Mouse (Mus musculus) gastrocnemius, adult 18-20 months (tissue): Measurements from ENCODE around the gene Psme4. TPM values are rescaled to one million over a fixed set of nuclear protein-coding genes. Genes with fewer than 3 reads are reported as not detected.
A peak's percentile ranks its signal among the peaks of the same experiment; 100 is the strongest.
"Not testable (repeated sequence)": the region's sequence is repeated elsewhere in the genome, so short reads cannot be mapped to it uniquely, and the experiment has no call there.

Source experiments
- DNase-seq: peaks from one replicate; pipeline ENCODE4 v3.0.0; 2021; ENCODE audit warnings: low spot score
- long read RNA-seq, 2 experiments: library from polyadenylated mRNA; stranded (forward); transcript quantifications; one replicate each; pipeline ENCODE4 v2.0.0; 2021
- total RNA-seq, 2 experiments: library from RNA; stranded (reverse); gene quantifications; 2 replicates each; pipeline ENCODE4 v1.2.3; 2021

Gene Psme4
- total RNA-seq = 100 to 1,000 TPM; 159 to 160 TPM
- long read RNA-seq, experiment 1, full-length matches to known transcripts = 17 of 67 reads
- long read RNA-seq, experiment 1, partial matches to known transcripts = 42 of 67 reads
- long read RNA-seq, experiment 1, other reads (novel, unspliced or antisense) = 8 of 67 reads
- long read RNA-seq, experiment 2, full-length matches to known transcripts = 13 of 55 reads
- long read RNA-seq, experiment 2, partial matches to known transcripts = 39 of 55 reads
- long read RNA-seq, experiment 2, other reads (novel, unspliced or antisense) = 3 of 55 reads

DNA sequence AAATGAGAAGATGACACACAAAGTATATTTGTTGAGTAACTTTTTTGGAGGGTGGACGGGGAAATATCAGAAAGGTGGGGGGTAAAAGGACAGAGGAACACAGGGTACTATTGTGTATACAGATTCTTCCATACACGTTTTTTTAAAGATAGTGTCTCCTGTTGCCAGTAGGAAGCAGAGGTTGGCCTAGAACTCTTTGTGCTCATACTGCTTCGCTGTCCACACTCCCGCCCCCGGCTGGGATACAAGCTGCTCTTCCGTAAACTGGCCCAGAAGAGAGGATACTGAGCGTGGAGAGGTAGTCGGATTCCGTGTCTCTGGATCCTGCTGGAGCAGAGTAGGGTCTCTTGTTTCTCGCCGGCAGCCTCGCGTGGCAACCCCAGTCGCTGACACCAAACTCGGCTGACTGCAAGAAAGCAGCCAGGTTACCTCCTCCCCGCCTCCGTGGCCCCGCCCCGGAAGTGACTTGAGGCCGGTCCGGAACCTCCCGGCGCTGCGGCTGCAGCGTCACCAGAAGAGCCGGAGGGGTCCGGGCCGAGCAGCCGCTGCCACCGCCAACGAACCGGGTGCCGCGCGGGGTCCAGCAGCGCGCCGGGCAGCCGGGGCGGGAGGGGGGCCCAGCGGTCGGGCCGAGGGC lies at the start of gene Psme4:
Gene Psme4 (plus strand): TSS at position 460 of the 637 bp plus-strand sequence.
- peak; percentile 96 for DNase-seq

DNA sequence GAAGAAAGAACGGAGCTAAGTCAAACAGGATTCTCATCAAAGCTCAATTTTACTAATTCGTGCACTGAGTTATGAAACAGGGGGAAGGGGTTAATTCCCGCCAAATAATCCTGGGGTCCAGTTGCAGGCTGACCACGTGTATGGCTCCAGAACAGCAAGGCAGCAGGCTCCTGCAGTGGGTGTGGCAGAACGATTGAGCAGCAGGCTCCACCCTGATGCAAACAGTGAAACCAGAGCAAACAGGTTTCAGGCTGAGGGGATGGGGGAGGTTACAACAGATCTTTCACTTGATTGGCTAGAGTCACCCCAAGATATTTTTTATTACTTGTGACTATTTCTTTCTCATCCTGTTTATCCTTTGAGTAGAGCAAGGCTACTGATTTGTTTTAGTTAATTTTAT lies 48.1 kb upstream of the Psme4 start:
- no peak for DNase-seq

DNA sequence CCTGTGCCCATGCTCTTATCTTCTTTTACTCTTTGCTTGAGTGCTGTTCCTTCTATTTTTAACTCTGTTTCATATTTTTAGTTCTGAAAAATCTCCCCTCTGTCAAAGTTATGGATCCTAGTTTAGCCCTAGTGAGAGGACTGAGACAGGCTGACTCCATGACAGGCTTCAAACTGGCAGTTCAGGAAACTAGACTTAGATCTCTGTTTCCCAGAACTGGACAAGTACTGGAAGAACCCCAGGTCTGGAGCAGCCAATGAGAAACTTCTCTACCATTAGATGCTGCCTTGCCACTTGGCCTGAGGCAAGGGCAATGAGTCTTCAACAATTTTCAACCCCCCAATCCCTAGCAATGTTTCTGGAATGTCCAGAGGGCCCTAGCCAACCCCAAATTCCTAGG lies 40.8 kb upstream of the Psme4 start:
- DNase-seq = no peak

DNA sequence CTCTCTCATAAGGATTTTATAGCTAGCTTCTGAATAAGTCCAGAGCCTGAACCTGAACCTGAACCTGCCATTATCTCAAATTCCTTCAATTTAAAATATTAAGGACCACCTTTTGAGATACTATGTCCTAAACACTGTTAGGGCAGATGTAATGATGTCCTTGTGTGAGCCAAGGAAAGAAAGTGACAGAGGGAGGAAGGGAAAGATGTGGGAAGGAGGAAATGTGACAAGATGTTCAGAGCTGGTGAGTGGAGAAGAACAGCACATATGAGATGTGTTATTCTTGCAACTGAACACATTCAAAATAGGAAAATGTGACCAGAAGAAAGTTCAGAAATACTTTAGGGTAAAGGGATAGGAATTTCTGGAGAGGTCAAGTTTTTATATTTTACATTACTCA lies 38.1 kb upstream of the Psme4 start:
- DNase-seq = no peak

DNA sequence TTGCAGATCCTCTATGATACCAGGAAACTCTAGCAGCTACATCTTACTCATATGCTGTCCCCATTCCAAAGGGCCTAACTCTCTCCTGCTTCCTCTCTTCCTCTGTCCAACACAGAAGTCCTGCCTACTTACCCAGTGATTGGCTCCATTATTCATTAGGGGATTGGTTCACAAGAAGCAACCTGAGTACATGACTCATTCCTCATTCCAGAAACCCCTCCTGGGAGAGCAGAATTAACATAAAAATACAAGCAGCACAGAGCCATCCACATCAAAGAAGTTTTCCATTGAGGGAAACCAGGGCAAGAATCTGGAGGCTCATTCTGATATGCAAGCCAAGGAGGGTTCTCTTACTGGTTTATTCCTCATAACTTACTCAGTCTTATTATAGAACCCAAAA lies 27.5 kb upstream of the Psme4 start:
- no peak for DNase-seq

DNA sequence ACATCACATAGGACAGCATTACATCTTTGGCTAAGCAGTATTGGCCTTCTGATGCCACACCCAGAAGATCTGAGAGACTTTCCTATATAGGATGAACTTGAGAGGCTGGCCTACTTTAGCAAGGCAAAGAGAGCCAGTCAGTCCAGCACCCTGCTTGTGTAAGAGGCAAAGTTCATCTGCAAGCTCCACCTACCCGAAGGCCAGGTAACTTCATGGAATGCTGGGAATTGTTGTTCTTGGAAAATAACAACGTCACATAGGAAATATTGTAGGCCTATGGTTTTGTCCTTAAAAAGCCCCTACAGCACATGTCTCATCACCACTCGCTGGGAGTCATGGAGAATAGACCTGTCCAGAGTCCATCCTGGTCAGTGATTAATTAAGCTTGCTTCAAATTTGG lies 22.6 kb upstream of the Psme4 start:
- no peak for DNase-seq

DNA sequence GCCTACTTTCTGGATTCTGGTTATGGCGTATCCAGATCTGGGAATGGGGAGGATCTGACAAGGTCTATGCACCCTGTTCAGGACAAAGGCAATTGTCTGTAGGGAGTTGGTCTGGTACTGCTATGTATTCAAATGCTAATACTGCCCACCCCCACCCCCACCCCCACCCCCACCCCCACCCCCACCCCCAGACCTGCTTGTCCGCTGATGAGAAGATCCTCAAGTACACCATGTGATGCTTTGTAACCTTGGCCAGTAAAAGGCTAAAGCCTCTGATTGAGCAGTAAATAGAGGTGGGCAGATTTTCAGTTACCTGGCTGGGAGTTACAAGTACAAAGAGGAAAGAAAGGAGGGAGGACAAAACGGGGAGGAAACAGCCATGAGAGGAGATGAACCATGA lies 21.9 kb upstream of the Psme4 start:
- DNase-seq = no peak

DNA sequence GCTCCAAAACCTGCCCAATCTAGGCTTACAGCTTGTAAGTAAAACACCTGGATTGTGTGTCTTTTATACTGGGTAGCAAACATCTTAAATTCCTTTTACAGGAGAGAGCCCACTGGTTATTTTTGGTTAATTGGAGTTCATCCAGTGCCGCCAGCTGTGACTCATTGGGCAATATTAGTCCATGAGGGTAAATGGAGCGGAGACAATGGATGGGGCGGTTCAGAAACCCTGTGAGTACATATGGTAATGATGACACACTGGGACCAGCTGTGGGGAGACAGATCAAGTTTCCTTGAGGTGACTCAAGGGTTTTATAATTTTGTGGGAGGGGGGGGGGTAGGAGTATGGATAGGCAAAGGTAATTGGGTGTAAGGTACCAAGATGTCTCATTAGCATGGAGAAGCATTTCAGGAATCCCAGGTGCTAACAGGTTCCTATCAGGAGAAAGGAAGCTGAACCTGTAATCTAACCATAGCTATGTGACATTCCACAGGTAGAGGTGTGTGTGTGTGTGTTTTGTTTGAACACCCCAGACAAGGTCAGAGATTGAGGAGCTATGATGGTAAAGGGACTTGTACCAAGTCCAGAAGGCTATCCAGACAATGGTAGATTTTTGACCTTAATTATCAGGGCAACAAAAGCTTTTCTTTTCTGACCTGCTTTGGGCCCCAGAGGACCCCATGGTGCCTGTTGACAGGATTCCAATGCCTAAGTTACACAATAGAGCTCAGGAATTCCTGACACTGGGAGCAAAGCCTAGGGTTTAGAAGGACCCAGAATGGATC lies 21.3 kb upstream of the Psme4 start:
- no peak for DNase-seq

DNA sequence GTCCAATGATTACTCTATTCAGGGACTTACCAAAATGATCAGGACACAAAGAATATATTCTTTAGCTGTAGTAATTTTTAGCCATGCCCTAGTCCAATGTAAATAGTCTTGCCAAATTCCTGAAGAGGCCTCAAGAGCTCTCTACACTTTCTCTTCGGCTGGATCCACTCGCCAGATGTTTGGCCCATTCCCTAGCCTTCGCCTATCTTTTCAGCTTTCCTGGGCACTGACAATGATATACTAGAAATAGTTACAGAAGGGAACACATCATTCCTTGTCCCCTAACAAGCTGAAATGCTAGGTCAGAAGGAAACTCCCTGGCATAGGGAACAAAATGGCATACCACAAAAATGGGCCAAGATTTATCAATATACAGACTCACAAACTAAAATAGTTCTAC lies 18.6 kb upstream of the Psme4 start:
- no peak for DNase-seq

DNA sequence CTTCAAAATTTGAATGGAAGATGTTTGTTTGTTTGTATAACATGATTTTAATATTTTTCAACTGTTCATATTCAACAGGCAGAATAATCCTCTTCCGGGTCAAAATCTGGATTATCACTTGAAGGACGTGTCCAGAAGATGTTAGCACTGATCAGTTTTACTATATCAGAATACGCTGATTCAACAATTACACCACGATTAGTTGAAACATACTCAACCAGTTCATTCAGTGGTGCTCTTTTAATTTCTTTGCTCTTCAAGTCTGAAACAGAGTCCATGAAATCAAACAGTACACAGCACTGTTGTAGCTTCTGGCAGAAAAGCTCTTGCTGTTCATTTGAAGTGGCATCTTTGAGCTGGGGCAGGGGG lies 17.1 kb upstream of the Psme4 start:
- DNase-seq = not testable (repeated sequence)

DNA sequence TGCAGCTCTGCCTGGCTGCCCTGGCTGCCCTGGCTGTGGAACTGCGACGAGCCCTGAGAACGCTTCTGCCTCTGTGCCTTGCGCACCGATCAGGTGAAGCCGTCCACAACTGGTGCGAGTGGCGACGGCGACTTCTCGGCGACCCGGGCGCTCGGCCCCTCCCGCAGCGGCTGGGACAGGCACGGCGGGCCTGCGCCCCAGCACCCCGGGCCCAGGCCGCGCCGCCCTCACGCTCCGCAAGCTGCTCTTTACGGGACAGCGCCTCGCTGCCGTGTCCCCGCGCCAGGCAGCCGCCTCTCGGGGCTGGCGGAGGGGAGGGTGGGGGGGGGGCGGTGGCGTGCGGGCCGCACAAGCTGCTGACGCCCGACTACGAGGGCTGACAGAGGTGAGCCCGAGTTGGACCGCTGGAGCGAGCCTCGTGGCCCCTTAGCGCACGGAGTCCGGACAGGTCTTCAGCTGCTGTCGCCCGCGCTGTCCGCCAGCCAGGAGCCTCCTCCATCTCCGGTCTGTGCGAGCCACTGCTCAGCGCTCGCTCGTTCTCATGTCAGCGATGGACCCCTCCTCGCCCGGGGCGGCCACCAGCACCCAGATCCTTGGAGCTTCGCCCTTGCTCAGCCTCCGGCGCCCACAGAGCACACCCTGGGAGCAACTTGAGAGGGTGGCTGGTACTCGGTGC lies 16.5 kb upstream of the Psme4 start:
- peak; percentile 34 for DNase-seq

DNA sequence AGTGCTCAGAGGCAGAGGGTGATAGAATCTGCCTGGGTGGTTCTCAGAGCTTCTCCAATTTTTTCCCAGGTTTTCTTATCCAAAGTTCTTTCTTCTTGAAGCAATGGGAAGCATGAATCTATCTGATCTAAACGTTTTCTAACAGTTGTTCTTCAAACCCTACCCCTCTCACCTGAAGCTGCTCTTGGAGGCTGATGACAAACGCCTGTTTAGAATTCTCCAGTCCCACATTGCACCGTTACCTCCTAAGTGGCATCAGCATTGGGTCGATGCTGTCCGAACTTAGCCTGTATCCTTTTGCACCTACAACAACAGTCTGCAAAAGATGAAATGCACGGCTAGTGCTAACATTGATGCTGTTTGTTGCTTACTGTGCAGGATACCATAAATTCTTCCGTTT lies 10.1 kb upstream of the Psme4 start:
- DNase-seq = no peak

DNA sequence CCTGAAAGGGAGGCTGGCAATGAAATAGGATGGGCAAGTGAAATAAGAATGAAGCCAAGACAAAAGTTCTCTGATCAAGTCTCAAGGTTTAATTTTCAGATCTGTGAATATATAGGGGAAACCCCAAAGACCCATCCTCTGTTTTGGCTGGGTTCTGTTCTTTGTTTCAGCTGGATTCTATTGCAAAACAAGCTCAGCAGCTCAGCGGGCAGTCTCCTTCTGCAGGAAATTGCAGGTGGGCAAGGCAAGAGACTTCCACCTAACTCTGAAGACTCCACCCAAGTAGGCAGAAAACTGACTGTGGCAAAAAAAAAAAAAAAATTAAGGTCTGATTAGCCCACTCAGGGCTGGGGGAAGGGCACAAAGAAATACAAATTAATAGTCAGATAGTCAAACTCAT lies 9.6 kb upstream of the Psme4 start:
- DNase-seq = no peak

DNA sequence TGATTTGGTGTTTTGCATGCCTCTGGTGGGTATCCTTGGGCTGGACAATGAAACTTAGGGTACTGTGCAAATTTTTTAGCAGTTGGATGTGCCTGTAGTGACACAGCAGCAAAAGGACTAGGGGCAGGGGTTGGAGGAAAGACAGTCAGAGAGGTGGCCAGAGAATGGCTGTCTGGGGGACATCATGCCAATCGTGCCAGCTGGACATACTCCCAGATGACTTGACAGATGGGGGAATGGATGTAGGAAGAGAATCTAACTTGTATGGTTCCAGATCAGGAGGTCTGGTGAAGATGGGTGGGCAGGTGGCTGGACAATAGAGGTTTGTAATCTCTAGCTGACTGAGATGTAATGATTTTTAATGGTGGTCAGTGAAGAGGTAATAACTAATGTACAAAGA lies 6.5 kb upstream of the Psme4 start:
- DNase-seq = no peak

DNA sequence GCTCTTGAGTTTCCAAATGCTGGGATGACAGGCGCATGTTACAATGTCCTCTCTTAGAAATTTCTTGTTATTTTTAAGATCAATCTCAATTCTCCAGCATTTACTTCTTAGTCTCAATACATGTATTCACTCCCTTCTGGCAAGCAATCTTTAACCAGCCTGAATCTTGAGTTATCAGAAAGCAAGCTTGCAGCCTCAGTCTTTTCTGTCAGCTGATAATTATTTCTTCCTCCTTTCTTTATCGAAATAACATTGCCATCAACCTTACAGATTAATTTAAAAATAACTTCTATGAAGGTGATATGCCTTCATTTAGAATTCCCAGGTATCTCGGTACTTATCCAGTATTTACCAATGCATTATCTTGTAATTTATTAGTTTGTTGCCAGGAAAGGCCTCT lies 709 bp upstream of the Psme4 start:
- no peak for DNase-seq

DNA sequence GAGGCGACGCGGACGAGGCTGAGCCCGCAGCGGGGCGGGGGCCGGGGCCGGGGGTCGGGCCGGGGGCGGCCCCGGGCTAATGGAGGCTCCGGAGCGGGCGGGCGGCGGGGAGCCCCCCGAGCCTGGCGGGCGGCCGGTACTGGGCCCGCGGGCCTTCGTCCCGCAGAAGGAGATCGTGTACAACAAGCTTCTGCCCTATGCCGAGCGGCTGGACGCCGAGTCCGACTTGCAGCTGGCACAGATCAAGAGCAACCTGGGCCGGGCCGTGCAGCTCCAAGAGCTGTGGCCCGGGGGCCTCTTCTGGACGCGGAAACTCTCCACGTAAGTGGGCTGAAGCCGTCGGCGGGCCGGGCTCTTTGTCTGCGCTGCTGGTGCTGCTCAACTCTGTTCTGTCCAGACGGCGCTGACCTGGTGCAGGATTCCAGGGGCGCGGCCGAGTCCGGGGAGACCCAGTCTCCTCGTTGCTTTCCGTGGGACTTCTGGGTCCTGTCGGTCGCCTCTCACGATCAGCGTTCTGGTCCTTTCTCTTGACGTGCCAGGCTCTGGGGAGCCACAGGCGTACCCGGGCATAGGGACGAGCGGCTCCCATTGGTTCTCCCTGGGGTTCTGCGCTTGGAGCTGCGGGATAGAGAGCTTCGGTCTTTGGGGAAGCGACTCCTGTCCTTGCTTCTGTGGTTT lies 517 bp downstream of the Psme4 start:
- peak; percentile 44 for DNase-seq

DNA sequence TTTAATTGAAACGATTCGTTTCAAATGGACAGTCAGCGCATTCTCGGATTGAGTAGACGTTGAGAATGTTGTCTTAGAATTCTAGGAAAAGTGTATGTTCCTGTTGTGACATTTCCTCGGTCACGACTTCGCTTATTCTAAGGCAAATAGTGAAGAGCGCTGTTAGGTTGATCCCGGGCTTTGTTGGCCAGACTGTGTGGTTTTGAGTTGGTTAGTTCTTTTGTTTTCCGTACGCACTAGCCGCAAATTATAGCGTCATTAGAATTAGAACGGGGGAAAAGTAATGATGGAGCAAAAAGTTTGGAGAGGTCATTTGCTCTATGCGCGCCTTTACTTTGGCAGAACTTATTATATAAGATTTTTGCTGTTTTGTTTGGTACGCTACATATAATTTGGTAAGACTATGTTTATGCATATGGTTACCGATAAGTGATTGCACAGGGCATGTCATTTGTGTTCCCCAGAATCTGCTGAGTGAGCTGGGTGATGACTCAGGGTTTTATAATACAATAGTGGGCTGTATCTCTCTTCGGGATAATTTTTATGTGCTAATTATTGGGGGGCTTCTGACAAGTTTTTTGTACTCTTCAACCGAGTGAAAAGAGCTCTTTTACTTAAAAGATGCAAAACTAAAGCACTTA lies 1.4 kb downstream of the Psme4 start:
- DNase-seq = no peak

DNA sequence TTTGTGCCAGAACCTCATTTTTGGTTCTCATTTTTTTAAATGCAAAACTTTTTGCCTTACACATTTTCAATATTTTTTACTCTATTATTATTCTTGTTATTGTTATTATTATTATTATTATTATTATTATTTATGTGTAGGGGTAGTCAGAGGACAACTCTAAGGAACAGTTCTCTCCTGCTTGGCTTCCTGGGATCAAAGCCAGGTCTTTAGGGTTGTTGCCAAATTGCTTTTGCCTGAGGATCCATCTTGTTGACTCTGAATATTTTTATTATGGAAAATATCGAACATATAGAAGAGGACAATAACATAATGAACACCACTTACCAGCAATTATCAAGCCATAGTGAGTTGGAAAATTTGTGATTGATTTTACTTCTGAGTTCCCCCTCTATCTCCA lies 3.1 kb downstream of the Psme4 start:
- no peak for DNase-seq

DNA sequence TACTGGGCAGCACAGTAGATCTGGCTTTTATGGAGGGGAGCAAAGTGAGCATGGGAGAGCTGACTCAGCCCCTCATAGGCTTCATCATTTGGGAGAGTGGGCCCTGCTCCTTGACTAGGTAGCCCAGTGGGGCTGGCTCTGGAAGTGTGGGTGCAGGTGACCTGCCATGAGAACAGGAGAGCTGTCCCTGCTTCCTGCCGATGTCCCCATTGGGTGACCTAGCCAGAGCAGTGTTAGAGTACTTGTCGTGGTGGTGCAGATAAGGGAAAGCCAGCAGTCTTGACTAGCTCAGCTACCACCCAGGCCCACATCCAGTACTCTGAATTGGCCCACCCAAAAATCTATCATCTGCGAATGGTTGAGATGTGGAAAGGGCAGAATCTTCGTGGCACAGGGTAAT lies 6.0 kb downstream of the Psme4 start:
- no peak for DNase-seq

DNA sequence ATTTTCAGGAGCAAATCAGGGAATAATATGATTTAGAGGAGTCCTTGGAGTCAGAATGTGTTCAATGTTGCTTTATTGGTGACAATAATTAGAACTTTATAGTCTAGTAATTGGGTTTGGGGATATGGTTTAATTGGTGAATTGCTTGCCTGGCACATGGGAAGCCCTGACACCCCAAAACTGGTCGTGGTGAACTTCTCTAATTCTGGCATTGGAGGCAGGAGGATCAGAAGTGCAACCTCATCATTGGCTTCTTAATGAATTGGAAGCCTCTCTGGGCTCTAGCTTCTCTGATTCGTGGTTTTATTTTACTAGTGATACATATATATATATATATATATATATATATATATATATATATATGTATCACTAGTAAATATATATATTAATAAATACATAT lies 9.4 kb downstream of the Psme4 start:
- no peak for DNase-seq

DNA sequence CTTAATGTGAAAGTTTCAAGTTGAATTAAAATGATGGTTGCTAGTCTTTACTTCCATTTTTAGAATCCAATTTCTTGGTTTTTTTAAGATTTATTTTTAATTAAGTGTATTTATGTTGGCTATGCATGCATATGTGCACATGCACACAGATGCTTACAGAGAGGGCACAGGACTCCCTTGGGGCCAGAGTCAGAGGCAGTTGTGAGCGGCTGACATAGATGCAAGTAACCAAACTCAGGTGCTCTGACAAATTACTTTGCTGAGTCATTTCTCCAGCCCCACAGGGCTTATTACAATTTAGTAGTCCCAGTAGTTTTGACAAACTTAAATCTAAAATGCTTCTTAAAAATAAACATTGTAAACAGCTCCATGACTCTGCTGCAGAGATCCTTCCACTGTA lies 10.1 kb downstream of the Psme4 start:
- no peak for DNase-seq
